Mouse (Mus musculus): ENCODE results near the gene Lysmd4.
A peak's percentile ranks its signal among the peaks of the same experiment; 100 is the strongest.
"Not testable (repeated sequence)": the region's sequence is repeated elsewhere in the genome, so short reads cannot be mapped to it uniquely, and the experiment has no call there.

Lysmd4 gene

DNA sequence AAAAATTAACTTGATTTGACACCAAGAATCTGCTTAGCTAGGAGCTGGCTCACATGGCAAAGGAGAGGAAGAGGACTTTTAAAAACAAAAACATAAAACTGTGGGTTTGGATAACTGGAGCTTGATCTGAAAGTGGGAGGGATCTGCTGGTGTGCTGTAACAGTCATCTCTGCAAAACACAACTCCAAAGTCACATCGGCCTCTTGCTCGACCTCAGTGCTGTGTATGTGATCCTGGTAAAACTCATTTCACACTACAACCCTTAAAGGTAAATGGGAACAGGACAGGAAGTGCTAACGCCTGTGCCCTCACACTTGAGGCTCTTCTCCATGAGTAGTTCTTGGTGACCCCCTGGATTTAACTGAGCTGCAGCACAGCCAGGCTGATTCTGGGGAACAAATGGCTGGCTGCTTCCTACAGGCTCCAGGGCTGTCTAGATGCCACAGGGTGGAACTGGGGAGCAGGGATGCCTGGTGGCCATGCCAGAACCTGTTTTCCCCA is 8.3 kb downstream of the Lysmd4 start:
- DNase-seq (ENCODE audit: low spot score) = no peak

DNA sequence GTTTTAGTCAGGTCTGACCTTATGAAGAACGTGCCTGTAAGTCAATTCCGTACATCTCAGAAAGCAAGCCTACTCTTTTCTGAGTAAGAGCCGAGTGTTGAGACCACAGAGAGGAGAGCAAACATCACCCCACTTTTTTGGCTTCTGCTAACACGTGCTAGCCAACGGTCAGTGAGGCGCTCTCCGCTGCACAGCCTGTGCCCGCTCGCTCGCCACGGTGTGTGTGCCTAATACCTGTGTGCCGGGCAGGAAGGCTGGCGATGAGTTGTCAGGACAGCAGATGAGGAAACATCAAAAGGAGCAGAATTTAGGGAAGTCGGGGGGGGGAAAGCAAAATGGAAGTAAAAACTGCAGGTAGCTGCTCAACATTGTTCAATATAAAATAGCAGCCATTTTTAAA is 10.2 kb downstream of the Lysmd4 start:
- DNase-seq (ENCODE audit: low spot score) = no peak

DNA sequence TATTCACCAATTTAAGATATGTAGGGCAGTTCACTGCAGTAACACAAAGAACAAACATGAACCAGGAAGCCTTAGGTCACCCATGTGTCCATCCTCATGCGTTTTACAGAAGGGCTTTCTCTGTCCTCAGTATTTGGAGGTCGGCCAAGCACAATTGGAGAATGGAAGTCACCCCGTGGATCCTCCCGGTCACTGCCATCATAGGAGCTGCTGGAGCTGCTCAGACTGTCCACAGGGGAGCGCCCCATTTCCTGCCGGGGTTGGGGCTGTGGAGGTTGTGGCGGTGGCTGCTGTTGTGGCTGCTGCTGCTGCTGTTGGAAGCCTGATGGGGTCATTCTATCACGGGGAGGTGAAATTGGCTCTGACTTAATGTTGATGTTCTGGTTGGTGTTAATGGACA is 12.5 kb downstream of the Lysmd4 start:
- peak; percentile 34 for DNase-seq (ENCODE audit: low spot score)

- no peak for DNase-seq (ENCODE audit: low spot score)
These were observed 14.0 kb downstream of the Lysmd4 start for GRCm38 (mm10) chr7:67236351-67236750.

DNA sequence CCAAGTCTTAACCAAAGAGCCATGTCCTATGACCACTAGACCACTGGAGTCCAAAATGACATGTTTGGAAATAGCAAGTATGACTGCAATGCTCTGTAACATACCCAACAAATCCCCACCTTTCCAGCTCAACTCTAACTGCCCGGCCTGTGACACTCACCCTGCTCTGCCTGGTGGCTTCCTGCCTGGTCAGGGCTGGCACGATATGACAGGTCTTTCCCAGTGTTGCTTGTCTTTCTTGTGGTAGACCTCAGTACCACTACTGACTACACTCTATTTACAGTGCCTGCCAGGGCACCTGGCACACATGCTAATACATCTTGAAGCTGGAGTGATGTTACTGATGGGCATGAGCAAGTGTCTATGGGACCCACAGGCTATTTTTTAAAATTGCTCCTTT is 15.4 kb downstream of the Lysmd4 start:
- DNase-seq (ENCODE audit: low spot score) = no peak

DNA sequence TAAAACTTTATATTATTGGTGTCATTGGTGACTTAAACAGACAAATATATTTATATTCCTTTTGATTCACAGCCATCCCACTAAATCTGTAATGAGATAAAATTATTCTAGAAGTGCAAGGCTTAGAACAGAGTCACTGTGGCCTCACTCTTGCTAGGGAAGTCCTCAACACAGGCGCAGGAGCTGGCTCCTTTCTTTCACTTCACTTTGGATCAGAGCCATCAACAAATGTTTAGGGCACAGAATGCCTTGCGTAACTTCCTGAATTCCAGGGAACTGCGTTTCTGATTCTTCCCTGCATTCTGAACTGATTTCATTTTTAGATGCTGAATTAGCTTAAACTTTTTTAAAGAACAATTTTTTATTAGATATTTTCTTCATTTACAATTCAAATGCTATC is 19.6 kb downstream of the Lysmd4 start:
- no peak for DNase-seq (ENCODE audit: low spot score)

DNA sequence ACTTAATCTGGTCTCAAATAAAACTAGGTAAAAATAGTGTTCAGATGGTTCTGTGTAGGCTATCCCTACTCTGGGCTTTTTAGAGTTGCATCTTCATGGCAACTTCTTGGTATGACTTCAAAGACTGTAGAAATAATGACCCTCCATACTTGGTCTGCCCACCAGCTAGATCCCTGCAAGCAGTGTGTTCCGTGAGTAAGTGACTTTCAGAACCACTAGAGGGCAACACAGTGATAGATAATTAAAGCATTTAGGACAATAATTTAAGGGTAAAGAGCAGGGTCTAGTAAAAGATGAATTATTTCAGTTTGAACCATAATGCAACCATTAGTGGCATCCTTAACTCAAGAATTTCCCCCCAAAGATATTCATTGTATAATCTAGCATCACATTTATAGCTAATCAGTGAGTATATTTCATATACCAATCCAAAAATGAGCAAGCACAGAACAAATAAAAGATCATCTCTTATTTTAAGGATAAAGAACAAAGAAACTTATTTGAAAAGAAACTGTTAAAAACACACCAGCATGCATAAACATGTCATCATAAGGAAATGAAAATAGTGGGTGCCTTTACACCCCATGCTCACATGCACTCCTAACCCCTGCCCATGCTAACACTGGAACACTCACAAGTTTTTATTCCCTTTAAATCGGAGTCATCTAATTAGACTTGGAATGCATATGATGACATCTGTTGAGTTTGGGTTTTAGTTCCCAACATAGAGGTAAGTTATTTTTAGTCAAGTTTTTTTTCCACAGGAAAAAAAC is 21.0 kb downstream of the Lysmd4 start:
- peak; percentile 47 for DNase-seq (ENCODE audit: low spot score)

GRCm38 (mm10) chr7:67243894-67244282 is 21.5 kb downstream of the Lysmd4 start:
- DNase-seq (ENCODE audit: low spot score) = peak; percentile 83

DNA sequence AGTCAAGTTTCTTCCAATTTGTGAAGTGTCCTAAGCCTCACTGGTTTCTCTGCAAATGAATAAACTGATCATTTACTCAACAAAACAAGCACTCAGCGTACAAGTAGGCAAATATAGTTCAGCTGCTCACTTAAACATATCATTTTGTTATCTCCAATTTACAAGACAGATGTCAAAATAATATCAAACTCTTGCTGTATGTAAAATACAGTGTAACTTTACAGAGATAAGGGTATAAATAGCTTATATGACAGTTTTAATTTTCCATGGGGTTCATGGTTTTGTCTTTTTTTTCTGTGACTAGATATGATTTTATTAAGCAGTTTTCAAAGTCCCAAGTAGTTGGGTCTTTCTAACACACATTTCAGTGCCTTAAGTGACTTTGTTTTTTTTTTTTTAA is 22.9 kb downstream of the Lysmd4 start:
- DNase-seq (ENCODE audit: low spot score) = no peak

- no peak for DNase-seq (ENCODE audit: low spot score)
These were observed 23.7 kb downstream of the Lysmd4 start for GRCm38 (mm10) chr7:67246067-67246466.

DNA sequence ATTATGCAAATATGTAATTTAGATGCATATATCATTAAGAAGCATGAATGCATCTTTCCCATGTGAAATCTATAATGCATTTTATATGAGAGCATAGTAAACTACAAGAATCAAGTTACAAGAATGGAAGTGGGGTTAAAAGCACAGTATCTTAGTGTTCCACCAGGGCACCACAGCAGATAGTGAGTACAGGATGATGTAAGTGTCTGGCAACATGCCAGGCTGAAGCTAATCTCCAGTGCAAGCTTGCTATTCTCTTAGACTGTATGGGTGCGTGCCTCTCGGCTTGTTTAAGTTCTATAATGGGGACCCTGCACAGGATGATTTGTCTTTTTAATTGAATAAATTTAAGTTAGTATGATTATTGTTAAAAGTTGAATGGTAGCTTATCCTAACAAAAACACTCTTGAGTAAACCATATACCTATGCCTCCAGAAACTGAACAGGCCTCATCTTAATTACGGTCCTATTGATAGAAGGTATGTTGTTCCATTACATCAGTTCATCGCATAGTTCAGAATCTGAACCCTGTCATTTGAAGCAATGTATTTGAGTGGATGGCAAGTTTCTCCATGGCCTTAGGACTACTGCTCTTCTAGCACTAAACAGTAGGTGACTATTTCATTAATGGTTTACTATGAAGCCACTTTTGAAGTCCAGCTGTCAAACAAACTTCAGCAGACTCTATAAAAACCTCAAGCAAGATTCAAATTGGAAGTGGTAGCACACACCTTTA is 37.7 kb downstream of the Lysmd4 start:
- DNase-seq (ENCODE audit: low spot score) = peak; percentile 84

DNA sequence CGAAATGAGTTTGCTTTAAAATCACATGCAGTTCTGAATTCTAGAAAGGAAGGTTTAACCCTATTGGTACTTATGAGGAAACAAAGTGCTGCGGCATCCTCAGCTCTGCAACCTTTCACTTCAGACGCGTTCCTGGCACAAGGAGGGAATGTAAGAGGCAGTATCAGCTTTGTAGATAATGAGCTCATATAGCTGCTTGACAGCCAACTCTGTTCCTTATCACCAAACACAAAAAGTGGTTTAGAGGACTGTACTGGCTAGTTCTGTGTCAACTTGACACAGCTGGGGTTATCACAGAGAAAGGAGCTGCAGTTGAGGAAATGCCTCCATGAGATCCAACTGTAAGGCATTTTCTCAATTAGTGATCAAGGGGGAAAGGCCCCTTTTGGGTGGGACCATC is 48.1 kb downstream of the Lysmd4 start:
- not testable (repeated sequence) for DNase-seq (ENCODE audit: low spot score)

GRCm38 (mm10) chr7:67283581-67283980 is 61.2 kb downstream of the Lysmd4 start:
- no peak for DNase-seq (ENCODE audit: low spot score)

DNA sequence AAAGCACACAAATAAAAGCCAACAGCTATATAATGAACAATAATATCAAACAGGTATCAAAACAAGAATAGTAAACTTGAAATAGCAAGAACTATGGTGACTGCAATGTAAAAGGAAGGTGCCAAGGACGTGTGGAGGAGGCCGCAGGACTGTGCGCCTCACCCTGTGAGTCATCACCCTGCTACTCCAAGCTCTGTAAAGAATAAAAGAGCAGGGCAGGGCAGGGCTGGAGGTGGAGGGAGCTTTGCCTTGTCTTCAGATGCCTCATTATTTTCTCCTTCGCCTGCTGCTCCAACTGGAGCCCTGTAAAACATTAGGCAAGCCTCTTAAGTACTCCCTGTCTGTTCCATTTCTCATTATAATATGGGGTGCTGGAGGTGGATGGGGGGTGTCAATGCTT is 65.1 kb downstream of the Lysmd4 start:
- no peak for DNase-seq (ENCODE audit: low spot score)

DNA sequence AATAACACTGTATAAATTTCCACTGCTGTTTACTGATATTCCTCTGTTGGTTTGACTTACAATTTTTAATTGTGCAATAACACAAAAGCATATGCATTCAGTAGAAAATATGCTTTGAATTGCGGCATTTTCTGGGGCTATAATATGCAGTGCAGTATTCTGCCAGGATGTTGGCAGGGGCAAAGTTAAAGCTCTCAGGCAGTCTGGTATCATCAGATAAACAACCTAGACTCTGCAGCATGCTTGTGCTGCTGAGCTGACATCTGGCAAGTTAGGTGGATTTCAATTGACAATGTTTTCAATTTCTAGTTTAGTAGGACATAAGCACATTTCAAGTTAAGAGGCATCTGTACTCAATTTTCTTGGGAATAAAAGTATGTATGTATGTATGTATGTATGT is 69.0 kb downstream of the Lysmd4 start:
- no peak for DNase-seq (ENCODE audit: low spot score)

DNA sequence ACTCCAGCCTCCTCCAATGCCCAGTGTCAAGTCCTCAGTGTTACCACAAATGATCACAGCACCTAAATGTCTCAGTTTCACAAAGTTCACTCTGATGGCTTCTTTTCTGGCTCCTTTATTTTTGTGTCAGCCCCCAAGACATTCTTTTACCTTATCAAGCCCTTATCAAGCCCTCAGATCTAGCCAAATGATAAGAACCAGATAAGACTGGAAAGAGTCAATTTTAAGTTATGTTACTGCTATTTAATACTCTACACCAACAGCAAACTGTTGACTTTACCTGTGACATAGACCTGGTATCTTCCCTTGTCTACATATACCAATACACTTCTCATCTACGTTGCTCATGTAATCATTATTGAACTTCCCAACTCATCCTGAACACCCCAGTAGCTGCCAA is 74.1 kb downstream of the Lysmd4 start:
- no peak for DNase-seq (ENCODE audit: low spot score)

- no peak for DNase-seq (ENCODE audit: low spot score)
These were observed 82.6 kb downstream of the Lysmd4 start for GRCm38 (mm10) chr7:67304937-67305336.

- no peak for DNase-seq (ENCODE audit: low spot score)
These were observed 84.7 kb downstream of the Lysmd4 start for GRCm38 (mm10) chr7:67307078-67307477.

- no peak for DNase-seq (ENCODE audit: low spot score)
These were observed 85.8 kb downstream of the Lysmd4 start for GRCm38 (mm10) chr7:67308102-67308501.

- DNase-seq (ENCODE audit: low spot score) = no peak
These were observed 87.8 kb downstream of the Lysmd4 start for GRCm38 (mm10) chr7:67310151-67310550.

DNA sequence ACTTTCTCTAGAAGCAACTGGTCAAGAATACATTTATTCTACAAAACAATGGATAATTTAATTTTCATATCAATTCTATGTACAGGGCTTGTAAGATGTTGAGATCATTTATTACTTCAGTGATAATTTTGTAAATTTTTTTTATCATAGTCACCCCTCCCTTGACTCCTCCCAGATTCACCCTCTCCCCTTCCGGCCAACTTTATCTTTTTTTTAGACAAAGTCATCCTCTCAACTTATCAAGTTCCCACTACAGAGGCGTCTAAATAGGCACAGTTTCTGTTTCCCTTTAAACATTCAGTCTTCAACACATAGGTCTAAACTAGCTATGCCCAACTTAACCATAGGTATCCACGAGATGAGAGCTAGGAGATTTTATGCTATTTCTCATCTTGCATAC is 90.9 kb downstream of the Lysmd4 start:
- no peak for DNase-seq (ENCODE audit: low spot score)

- no peak for DNase-seq (ENCODE audit: low spot score)
These were observed 96.4 kb downstream of the Lysmd4 start for GRCm38 (mm10) chr7:67318697-67319096.

GRCm38 (mm10) chr7:67320359-67320758 is 98.0 kb downstream of the Lysmd4 start:
- DNase-seq (ENCODE audit: low spot score) = no peak
